Mouse (Mus musculus) activated CD4-positive, CD25-positive, alpha-beta regulatory T cell (primary cell): ENCODE results near the gene Syt12. TPM values are rescaled to one million over a fixed set of nuclear protein-coding genes. Genes with fewer than 3 reads are reported as not detected.

Experiments
- polyA plus RNA-seq, 2 experiments: library from polyadenylated mRNA; unstranded; fragments of 100-300 nt; shearing (Covaris generic); gene quantifications; one replicate each; pipeline ENCODE4 v1.2.1; 2017

Syt12 gene
- under 1 TPM in 1 of 2 experiments, not detected in 1; 0.16 TPM for polyA plus RNA-seq

DNA sequence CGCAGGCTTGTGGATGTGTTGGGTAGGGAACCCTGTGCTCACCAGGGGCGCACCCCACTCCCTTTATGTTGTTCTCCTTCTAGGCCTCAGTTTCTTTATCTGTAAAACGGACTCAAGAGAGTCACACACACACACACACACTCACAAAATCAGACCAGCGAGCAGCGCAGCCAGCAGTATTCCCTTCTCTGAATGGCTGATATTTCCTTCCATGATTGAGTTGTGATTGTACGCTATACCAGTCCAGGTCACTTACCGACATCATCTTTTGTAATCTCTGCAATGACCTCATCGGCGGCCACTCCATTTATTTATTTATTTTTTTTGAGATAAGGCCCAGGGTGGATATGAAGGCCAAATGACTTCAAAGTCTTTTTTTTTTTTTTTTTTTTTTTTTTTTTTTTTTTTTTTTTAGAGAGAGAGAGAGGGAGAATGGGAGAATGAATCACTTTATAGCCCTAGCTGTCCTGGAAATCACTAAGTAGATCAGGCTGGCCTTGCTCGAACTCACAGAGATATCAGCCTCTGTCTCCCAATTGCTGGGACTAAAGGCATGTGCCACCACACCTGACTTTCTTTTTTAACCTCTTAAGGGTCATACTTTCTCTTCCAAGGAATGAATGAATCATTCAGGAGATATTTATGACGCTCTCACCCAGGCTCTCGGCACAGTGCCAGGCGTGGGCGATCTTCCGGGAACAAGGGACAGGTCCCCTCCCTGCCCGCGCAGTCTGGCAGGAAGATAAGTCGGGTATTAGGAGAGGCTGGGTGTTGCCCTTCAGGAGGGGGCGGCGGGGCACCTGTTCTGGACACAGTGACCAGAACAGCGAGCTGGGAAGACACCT is at the start of gene Syt12:
Gene Syt12 (minus strand): TSS at position 103 of the 845 bp plus-strand sequence.

DNA sequence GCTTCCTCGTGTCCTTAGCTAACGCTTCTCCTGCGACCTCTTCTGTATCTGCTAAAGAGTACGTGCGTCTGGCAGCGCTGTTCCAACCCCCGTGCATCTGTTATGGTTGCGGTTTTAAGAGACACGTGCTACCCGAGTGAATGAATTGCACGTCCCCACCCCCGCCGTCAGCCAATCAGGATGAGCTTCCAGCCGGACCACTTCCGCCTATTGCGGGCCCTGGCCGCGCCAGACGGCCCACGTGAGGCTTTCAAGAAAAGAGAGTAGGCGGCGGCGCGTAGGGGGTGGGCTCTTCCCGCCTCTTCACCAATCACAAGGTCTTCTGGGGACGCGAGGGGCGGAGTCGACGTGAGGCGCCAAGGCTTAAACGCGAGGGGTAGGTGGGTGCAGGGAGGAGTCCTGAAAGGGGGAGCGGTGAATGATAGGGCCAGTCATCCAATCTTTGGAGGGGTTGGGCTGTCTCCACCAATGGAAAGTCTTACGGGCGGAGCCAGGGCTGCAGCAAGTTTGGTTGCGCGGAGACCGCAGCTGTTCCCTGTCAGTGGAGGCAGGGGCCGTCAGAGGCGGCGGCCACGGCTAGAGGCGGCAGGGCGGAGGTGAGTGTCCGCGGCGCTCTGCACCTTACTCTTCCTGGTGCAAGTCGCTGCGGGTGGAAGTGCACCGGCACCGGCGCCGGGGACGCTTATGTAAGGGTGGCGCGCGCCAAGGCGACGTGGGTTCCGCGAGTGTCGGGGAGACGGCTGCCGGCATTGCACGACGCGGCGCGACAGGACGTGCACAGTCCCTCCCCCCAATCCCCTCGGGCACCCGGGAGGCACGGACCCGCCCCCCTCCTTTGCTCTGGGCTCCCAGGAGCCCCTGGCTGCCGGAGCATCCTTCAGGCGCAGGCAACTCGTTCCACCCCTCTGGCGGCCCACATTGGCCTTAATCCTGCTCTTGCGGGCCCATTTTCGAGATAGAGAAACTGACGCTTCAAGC is 33.0 kb upstream of the Syt12 start, which contains the start of gene Pcx:
Gene Pcx (plus strand): TSS at position 487 of the 978 bp plus-strand sequence.

DNA sequence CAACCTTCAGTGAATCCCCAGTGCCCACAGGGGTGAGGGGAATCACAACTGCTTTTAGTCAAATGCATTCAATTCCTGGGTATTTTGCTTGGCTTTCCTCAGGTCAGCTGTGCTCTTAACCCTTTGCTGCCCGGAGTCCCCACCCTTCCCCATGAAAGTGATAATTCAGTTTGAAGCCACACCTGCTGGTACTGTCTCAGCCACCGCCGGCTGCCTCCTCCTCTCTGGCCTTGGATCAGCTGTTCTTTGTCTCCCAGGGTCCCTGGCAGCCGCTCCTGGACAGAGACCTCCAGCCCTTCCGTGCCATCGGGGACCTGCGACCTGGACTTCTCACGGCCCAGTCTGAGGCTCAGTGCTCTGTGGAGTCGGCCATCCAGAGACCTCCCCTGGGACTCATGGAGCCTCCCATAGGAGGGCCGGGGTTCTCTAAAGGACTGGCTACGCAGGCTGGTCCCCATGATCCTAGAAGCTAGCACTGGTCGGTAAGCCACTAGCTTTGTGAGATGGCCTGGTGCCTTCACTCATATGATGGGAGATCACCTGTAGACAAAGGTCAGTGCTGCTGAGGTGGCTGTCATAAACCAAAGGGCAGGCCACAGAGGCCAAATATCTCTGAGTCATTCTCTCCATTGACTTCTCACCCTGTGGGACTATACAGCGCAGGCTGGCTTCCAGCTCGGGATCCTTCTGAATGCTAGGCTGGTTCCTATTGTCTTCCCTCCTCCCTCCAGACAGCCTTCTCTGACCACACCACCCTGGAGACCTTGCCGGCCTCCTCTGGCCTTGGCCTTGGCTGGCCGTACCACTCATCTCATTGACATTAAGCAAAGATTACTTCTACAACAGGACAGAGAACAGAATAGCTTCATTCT is 21.1 kb upstream of the Syt12 start, which contains the start of gene 2010003K11Rik:
Gene 2010003K11Rik (minus strand): TSS at position 522 of the 872 bp plus-strand sequence.

DNA sequence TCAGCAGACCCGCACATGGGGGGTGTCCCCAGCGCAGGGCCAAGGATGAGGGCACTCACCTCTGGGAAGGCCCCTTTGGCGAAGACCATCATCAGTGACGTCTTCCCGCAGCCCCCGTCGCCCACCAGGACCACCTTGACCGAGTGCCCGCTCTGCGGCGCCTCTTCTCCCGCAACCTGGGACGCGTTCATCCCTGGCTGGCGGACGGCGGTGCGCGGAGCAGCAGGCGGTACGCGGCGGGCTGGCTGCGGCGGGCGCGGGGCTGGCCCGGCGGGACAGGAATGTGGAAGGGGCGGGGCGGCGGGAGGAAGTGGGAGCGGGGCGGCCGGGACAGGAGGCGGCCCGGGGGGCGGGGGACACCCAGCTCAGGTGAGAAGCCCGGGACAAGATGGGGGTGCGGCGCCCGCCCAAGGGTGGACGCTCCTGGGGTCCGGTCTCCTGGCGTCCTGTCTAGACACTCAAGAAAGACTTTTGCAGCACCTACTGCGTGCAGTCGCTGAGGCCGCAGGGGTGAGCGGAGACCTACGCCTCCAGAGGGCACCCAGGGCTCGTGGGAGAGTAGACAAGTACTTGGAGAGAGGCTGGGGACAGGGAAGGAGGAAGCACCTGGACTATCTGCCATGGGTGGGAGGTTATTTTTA is 38.0 kb downstream of the Syt12 start, which contains the start of gene Rhod:
Gene Rhod (minus strand): TSS at position 272 of the 641 bp plus-strand sequence.

DNA sequence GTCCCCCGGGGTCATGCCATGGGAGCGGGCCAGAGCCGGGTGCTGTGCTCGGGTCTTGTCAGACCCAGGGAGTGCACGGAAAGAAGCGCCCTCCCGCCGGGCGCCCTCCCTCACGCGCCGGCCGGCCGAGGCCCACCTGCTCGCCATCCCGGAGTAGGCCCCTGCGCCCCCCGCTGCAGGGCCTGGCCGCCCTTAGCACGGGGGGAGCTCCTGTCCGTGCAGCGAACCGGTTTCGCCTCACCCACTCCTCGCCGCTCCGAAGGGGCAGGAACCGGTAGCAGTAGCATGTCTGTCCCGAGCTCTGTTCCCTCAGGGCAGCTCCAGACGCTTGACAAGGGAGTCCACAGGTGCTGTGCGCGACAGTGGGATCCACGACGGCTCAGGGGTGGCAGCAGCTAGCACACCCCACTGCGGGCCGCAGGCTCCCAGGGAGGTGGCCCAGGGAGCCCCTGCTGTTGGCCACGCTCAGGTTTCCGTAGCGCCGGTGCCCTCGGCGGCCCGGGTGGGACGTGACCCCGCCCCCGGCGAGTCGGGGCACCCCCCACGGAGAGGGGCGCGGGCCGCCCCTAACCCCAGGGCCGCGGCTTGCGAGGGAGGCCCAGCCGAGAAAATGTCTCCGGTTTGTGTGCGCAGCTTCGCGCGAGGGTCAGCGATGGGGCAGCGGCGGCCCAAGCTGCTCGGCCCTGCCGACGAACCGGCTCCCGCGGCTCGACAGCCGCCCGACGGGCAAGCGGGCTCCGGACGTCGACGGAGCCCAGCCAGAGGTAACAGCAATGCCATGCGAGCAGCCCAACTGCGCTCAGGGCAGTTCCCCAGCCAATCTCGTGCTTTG is 79.2 kb downstream of the Syt12 start, which contains the start of gene Kdm2a:
Gene Kdm2a (minus strand): TSS at position 488 of the 832 bp plus-strand sequence.

Other genes with a start within 250 kb of the Syt12 start
- 100 to 1,000 TPM; 124 to 142 TPM for gene Pold4, start 245.5 kb downstream of the Syt12 start, polyA plus RNA-seq
- 1 to 10 TPM in 1 of 2 experiments, under 1 TPM in 1; 0.61 to 1.4 TPM for gene Ssh3, start 208.3 kb downstream of the Syt12 start, polyA plus RNA-seq
- 1 to 10 TPM; 3.2 to 8.3 TPM for gene Ankrd13d, start 194.3 kb downstream of the Syt12 start, polyA plus RNA-seq
- 100 to 1,000 TPM; 351 to 389 TPM for gene Grk2, start 171.2 kb downstream of the Syt12 start, polyA plus RNA-seq
- gene Kdm2a, start 79.2 kb downstream of the Syt12 start, polyA plus RNA-seq, result 10 to 100 TPM; 51.4 to 63.5 TPM
- 10 to 100 TPM in 1 of 2 experiments, not detected in 1; 11.2 TPM for gene Rhod, start 38.0 kb downstream of the Syt12 start, polyA plus RNA-seq
- not detected for gene 2010003K11Rik, start 21.1 kb upstream of the Syt12 start, polyA plus RNA-seq
- gene Pcx, start 33.0 kb upstream of the Syt12 start, polyA plus RNA-seq, result 1 to 10 TPM in 1 of 2 experiments, under 1 TPM in 1; 0.64 to 2.2 TPM
- gene Lrfn4, start 138.2 kb upstream of the Syt12 start, polyA plus RNA-seq, result 1 to 10 TPM in 1 of 2 experiments, under 1 TPM in 1; 0.42 to 1.0 TPM
- 10 to 100 TPM; 55.2 to 61.6 TPM for gene Rce1, start 148.2 kb upstream of the Syt12 start, polyA plus RNA-seq
- gene Gm960, start 221.2 kb upstream of the Syt12 start, polyA plus RNA-seq, result under 1 TPM in 1 of 2 experiments, not detected in 1; 0.74 TPM
- gene Sptbn2, start 233.7 kb upstream of the Syt12 start, polyA plus RNA-seq, result under 1 TPM; 0.18 to 0.80 TPM